Mouse (Mus musculus) layer of hippocampus, postnatal 14 days (tissue): ENCODE measurements at regions not wholly inside any gene's neighbourhood (a gene's known extent, or its start where the extent isn't known, plus 50 kb on each side); places are given as distances from the start of the nearest gene placed in this dataset.

Source experiments
- DNase-seq, 2 experiments: peaks; one replicate each; pipeline ENCODE4 v3.0.0; 2021 to 2022; ENCODE audit warnings: low spot score in 2 of 2, mixed read lengths in 1 of 2

DNA sequence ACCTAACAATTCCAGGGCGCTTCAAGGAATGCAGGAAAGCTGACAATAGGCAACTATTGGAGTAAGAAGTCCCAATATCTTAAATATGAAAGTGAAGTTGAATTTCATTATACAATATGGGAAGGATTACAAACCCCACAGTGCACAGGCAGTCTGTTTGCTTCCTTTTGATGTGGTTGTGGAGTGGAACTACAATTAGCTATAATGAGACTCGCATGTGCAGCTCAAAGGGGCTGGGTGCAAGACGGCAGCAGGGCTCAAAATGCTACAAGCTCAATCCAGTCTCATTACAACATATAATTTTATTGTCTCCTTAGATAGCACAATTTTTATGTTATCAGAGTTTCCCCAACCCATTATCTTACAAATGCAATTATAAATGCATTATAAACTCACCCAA is 54.7 kb upstream of the Ccser1 start:
- DNase-seq: no peak

DNA sequence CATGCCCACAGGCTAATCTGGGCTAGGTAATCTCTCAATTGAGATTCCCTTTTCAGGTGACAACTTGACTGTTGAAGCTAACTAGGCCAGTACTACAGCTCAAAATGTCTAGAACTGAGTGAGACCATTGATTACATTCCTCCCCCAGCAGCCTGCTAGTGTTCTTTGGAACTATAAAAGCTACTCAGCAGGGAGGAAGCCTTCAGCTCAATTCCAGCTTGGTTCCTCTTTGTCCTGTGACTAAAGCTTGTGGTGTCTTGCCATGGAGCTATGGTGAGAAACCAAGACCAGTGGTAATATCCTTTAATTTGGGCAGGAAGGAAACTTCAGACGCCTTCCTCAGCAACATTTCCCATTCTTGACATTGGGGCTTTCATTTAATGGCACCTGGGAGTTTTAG is 52.9 kb upstream of the Ccser1 start:
- no peak for DNase-seq

DNA sequence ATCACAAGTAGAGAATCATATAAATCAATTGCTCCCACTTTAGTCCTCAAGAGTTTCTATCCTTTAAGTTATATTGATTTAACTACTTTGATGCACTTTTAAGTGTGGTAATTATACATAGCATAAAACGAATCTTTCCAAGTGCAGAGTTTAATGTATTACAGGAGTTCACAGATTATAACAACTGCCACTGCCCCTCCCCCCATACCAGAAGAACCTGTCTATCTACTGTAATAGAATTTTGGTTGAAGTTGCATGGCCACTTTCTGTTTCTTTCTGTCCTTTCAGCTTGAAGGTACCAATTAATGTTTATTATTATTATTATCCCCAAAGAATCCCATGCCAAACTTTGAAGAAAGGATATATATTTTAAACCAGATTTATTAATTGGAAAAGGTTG is 51.9 kb upstream of the Ccser1 start:
- no peak for DNase-seq
